Mouse (Mus musculus) CH12F3 (cell line): ENCODE data around the gene Gm19402.

Experiments
- in situ Hi-C: fragments of 300-500 bp; cut with MboI; formaldehyde crosslinking; loops from 2 replicates; pipeline ENCODE4 v1.14.3; 2020; ENCODE audit warnings: low sequenced_read_pairs

Gm19402 gene

DNA sequence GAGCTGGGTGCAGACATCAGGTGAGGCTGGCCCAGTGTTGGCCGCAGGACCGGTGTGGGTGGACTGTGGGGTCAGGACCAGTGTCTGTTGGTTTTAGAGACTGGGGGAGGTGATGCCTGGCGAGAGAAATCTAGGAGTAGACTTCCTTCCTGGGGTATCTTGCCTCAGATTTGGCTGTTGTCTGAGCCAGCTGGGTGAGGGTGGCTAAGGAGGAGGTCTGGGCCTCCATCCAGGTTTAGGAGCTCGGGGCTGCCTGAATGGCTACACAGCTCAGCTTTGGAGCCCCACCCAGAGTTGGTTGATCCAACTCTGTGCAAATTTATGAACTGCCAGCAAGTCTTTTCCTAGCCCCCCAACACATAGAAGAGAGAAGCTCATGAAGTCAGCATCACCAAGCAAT, 23.2 kb downstream of the Gm19402 start:
- in situ Hi-C loops, result no loop called here

GRCm38 (mm10) chr10:77666342-77666741, 24.2 kb downstream of the Gm19402 start:
- in situ Hi-C loops, result no loop called here

DNA sequence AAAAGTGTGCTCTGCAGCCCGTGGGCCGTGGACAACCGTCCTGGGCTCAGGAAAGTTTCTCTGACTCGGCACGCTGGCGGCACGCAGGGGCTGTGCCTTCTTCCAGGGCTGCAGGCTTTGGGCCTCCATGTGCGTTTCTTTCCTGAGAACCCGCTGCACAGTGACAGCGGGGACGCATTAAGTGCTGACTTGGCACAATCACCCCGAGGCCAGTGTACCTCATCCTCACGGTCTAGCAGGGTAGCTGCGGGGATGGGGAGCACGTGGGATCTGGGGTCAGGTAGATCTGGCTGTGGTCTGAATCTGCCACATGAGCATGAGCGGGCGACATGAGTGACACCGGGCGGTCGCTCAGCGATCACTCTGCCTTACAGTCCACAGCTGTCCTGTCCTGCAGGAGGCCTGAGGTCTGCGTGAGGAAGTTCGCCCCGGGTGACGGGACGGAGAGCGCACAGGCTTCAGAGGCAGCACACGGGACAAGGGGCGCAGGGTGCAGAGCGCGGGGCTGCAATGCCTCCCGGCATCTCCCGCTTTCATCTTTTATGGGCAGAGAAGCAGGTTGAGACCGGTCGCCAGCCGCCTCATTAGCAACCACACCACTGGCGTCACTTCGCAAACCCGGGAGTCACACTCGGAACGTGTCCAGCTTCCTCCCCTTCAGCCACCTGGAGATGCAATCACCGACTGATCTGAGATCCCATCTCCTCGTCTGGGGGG, 26.4 kb downstream of the Gm19402 start:
- in situ Hi-C loops, result no loop called here

GRCm38 (mm10) chr10:77658286-77658994, 32.1 kb downstream of the Gm19402 start:
- in situ Hi-C loops, result no loop called here

- in situ Hi-C loops, result no loop called here
These were observed 38.5 kb downstream of the Gm19402 start for GRCm38 (mm10) chr10:77652046-77652445.

DNA sequence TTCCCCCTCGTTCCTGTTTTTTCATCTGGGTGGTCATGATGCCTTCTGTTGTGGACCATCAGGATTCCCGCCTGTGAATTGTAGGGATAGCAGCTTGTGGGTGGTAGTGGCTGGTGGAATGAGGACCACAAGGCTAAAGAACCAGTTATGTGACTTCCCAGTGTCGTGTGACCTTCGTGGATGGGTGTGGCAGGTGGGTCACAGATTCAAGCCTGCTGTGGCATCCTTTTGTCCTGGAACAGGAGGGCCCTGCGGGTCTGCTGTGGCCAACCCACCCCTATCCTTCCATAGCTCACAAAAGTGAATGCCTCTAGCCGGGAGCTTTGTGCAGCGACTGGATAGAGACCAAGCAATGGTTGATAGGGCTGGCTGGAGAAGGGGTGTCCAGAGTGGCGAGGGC, 42.7 kb downstream of the Gm19402 start:
- in situ Hi-C loops, result no loop called here

GRCm38 (mm10) chr10:77647461-77647860, 43.1 kb downstream of the Gm19402 start:
- in situ Hi-C loops, result no loop called here

DNA sequence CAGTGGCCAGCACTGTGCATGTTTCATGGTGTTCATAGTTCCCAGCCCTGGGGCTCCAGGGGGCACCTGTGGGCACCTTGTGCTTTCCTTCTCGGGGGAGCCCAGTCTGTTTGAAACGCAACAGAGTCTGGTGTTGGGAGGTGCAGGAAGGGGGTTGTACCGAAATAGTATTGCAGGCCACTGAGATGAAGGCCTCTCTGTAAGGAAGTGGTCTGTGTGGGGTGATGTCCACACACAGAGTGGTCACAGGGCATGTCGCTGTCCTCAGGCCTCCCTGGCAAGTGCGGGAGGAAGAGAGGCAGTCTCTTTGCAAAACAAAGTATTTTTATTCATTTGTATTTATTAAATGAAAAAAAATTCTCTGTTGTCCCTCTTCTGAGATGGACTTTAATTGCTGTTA, 45.0 kb downstream of the Gm19402 start:
- in situ Hi-C loops, result no loop called here

DNA sequence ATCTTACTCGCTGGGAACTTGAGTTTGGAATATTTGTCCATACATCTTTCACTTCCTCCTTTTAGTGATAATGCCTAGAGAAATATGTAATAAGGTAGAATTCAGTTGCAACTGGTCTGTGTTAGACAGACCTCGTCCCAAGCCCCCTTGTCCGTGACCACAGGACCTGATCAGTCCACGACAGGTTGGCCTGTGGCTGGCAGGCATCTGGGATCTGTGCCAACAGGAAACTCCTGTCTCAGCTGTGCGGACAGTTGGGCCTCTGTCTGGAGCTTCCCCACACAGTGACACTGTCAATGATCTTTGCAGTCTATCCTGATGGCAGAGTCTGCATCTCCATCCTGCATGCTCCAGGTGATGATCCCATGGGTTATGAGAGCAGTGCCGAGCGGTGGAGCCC, 47.4 kb downstream of the Gm19402 start:
- in situ Hi-C loops, result no loop called here
